ENCODE assay signal across 7 mouse cellular contexts in the genomic region with DNA sequence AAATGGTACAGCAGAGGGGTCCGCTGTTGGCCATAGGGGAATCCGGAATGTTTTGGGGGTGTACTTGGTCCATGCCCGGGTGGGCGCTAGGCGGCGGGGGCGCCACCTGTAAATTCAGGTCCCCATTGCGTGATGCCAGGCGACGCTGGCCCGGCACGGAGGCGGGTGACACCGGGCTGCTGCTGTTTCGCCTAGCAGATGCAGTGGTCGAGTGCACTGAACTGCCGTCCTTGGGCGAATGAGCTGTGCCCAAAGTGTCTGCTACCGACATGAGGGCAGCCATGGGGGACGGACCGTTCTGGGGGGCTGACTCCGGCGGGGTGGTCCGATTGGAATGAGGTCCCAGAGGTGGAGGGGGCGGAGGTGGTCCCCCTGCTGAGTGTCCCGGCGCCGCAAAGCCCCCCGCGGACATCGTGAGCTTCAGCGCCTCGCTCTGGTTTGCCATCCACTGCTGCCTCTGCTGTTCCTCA. TPM values are rescaled to one million over a fixed set of nuclear protein-coding genes. Genes with fewer than 3 reads are reported as not detected.
DNase-seq lines count a peak whose midpoint lies in the region; ATAC-seq and TF ChIP-seq lines count a peak whose summit lies in the region.

No protein-coding gene starts in this region.

- no peak overlapping the region for H3K27ac ChIP-seq in testis, adult 2 months (ENCODE audit: control insufficient read depth, insufficient read depth, low read depth, low read length)
- peak overlapping the region; percentile 97 for H3K27ac ChIP-seq in embryonic fibroblast, embryonic 13.5 days (ENCODE audit: insufficient read depth, low read length)
- H3K27ac ChIP-seq in kidney, postnatal 0 days = peak overlapping the region; percentile 100; the same call in 1 of the 2 replicates
- peak overlapping the region; percentile 99 for H3K27ac ChIP-seq in midbrain, postnatal 0 days (ENCODE audit: low read depth, low read length)

- H3K27me3 ChIP-seq in testis, adult 2 months (ENCODE audit: control insufficient read depth, insufficient read depth, low read length) = no peaks in the 10 kb centered on the region; the same call in 1 of the 2 replicates
- no peaks in the 10 kb centered on the region for H3K27me3 ChIP-seq in kidney, postnatal 0 days (ENCODE audit: insufficient read depth, low read length)
- H3K27me3 ChIP-seq in midbrain, postnatal 0 days (ENCODE audit: insufficient read depth, low read length) = no peaks in the 10 kb centered on the region

- no peak for TF ChIP-seq CTCF in testis, adult 2 months (IDR thresholded peaks at IDR 0.05; ENCODE audit: control insufficient read depth, insufficient read depth, insufficient replicate concordance, low read depth, low read length)
- no peak for TF ChIP-seq CTCF in embryonic fibroblast, embryonic 13.5 days (IDR thresholded peaks at IDR 0.05; ENCODE audit: borderline replicate concordance, insufficient read depth, low read length)
- TF ChIP-seq CTCF in kidney, postnatal 0 days (IDR thresholded peaks at IDR 0.05; ENCODE audit: low read depth) = no peak; the same call in 1 of the 2 replicates
- 0 out of 2 replicates have a peak, but pooled peaks have one; percentile 8 for TF ChIP-seq CTCF in midbrain, postnatal 0 days (IDR thresholded peaks at IDR 0.05)

- no peak for ATAC-seq in kidney, postnatal 0 days (replicated peaks; ENCODE audit: low FRiP score, low read depth)
- no peak for ATAC-seq in midbrain, postnatal 0 days (ENCODE audit: low FRiP score)

- peak overlapping the region; percentile 93 for H3K4me2 ChIP-seq in kidney, postnatal 0 days (ENCODE audit: low read length)
- peak overlapping the region; percentile 90 for H3K4me2 ChIP-seq in midbrain, postnatal 0 days (ENCODE audit: low read depth, low read length, poor library complexity, severe bottlenecking)

- DNase-seq in testis, postnatal 14 days (ENCODE audit: low spot score) = no peak
- no peak for DNase-seq in kidney, postnatal 0 days (ENCODE audit: low spot score)
- peak; percentile 12 for DNase-seq in midbrain, postnatal 0 days (ENCODE audit: low spot score)
- DNase-seq in urinary bladder, postnatal 25 days (ENCODE audit: low spot score) = no peak
- DNase-seq in gastrocnemius, adult 8-10 months (ENCODE audit: low spot score in 2 of 2) = no peak

- WGBS in kidney, postnatal 0 days = 13% methylated on average over 33 of the region's 33 CpGs
- WGBS in midbrain, postnatal 0 days = 5% methylated on average over 32 of the region's 33 CpGs

- no peaks in the 10 kb centered on the region for H3K36me3 ChIP-seq in testis, adult 2 months (ENCODE audit: control insufficient read depth, insufficient read depth, low read length)
- no peaks in the 10 kb centered on the region for H3K36me3 ChIP-seq in kidney, postnatal 0 days (ENCODE audit: insufficient read depth, low read length)
- H3K36me3 ChIP-seq in midbrain, postnatal 0 days (ENCODE audit: insufficient read depth, low read length) = peaks cover 3% of the 10 kb centered on the region; the same call in 1 of the 2 replicates

- TF ChIP-seq POLR2A in testis, adult 2 months (IDR thresholded peaks at IDR 0.05; ENCODE audit: control insufficient read depth, low read depth, low read length) = no peak
- TF ChIP-seq POLR2A in embryonic fibroblast, embryonic 13.5 days (IDR thresholded peaks at IDR 0.05; ENCODE audit: low read depth, low read length) = no peak

- H3K4me1 ChIP-seq in testis, adult 2 months (ENCODE audit: control insufficient read depth, insufficient read depth, low read length) = peaks cover 28% of the 10 kb centered on the region
- H3K4me1 ChIP-seq in embryonic fibroblast, embryonic 13.5 days (ENCODE audit: control insufficient read depth, insufficient read depth, low read length) = peaks cover 19% of the 10 kb centered on the region
- H3K4me1 ChIP-seq in kidney, postnatal 0 days (replicated peaks; ENCODE audit: insufficient read depth, low read length) = peaks cover 31% of the 10 kb centered on the region
- H3K4me1 ChIP-seq in midbrain, postnatal 0 days (ENCODE audit: insufficient read depth, low read length) = peaks cover 19% of the 10 kb centered on the region

- peak overlapping the region; percentile 97 for H3K9ac ChIP-seq in kidney, postnatal 0 days (ENCODE audit: low read depth, low read length)
- H3K9ac ChIP-seq in midbrain, postnatal 0 days (replicated peaks; ENCODE audit: low read length, poor library complexity, severe bottlenecking) = peak overlapping the region; percentile 100

- peak overlapping the region; percentile 87 for H3K4me3 ChIP-seq in testis, adult 2 months (ENCODE audit: control insufficient read depth, low read depth, low read length)
- H3K4me3 ChIP-seq in embryonic fibroblast, embryonic 13.5 days (ENCODE audit: insufficient read depth, low read length) = peak overlapping the region; percentile 65
- peak overlapping the region; percentile 90 for H3K4me3 ChIP-seq in kidney, postnatal 0 days (replicated peaks; ENCODE audit: low read depth, low read length)
- peak overlapping the region; percentile 92 for H3K4me3 ChIP-seq in midbrain, postnatal 0 days (ENCODE audit: low read depth, low read length)

- no peaks in the 10 kb centered on the region for H3K9me3 ChIP-seq in kidney, postnatal 0 days (replicated peaks; ENCODE audit: low read length)
- H3K9me3 ChIP-seq in midbrain, postnatal 0 days (ENCODE audit: low read length) = no peaks in the 10 kb centered on the region

RNA-seq across cellular contexts. Expression of a gene that starts 2.8 kb away (rescaled TPM):
- polyA plus RNA-seq in testis, adult 2 months (2012; rRNA removed) = 2.8 and 3.2 TPM in 2 replicates
- 36.4 and 39.1 TPM in 2 replicates for polyA plus RNA-seq in embryonic fibroblast, embryonic 13.5 days (2011; ENCODE audit: insufficient read length, low read depth, missing spikeins)
- 52.1 and 57.9 TPM in 2 replicates for polyA plus RNA-seq in kidney, postnatal 0 days (2015; fragmentation: Nextera tagmentation; extraction: Ambion mirVana)
- 171 and 191 TPM in 2 replicates for total RNA-seq in midbrain, postnatal 0 days (2014; rRNA removed)
- 74.2 and 86.2 TPM in 2 replicates for polyA plus RNA-seq in midbrain, postnatal 0 days (2015; fragmentation: Nextera tagmentation; extraction: Ambion mirVana)
- 10 to 100 TPM; 21.3 to 27.0 (median 22.9) TPM for total RNA-seq in gastrocnemius, adult 8-10 months (2022)
